Mouse (Mus musculus) embryonic stem cell, embryonic (primary cell): ENCODE measurements at regions not wholly inside any gene's neighbourhood (a gene's known extent, or its start where the extent isn't known, plus 50 kb on each side); places are given as distances from the start of the nearest gene placed in this dataset.

Source experiments
- CTCF ChIA-PET, 4 experiments: fragments of 300-600 bp in 2 of 4; fragments of 350-600 bp in 2 of 4; sonication (Branson Sonifier 250); formaldehyde crosslinking; loops; one replicate each; lab custom pipeline; 2022; ENCODE audit warnings: inconsistent platforms in 2 of 4; lab: Charles Lee
- POLR2A ChIA-PET, 4 experiments: fragments of 300-600 bp in 2 of 4; fragments of 350-600 bp in 2 of 4; sonication (Branson Sonifier 250); formaldehyde crosslinking; loops; one replicate each; lab custom pipeline; 2022; ENCODE audit warnings: antibody characterized with exemption in 4 of 4, inconsistent platforms in 1 of 4; lab: Charles Lee

GRCm38 (mm10) chr13:115494399-115494798 is 392.6 kb upstream of the Itga1 start:
- ChIA-PET POLR2A (interaction anchor here in 1 of 4 experiments (0.6 kb wide), 1 partner anchor 648 kb away, joined by 3 read pairs; no protein-coding TSS in a partner anchor), CTCF (no interaction called here)

- ChIA-PET POLR2A (no interaction called here), CTCF (no interaction called here)
Measured at GRCm38 (mm10) chr13:115475861-115476260, 374.1 kb upstream of the Itga1 start.

GRCm38 (mm10) chr13:115465689-115466088 is 363.9 kb upstream of the Itga1 start:
- POLR2A ChIA-PET: no interaction called here

GRCm38 (mm10) chr13:115451244-115451643 is 349.5 kb upstream of the Itga1 start:
- ChIA-PET CTCF (interaction anchor here in 3 of 4 experiments (0.6 to 1.1 kb wide), 4 partner anchors 10 to 1261 kb away, joined by 3 to 4 read pairs (median 3); no protein-coding TSS in a partner anchor), POLR2A (no interaction called here)

More at GRCm38 (mm10) chr13:115465689-115466088, 363.9 kb upstream of the Itga1 start:
- CTCF ChIA-PET: no interaction called here

GRCm38 (mm10) chr13:115427091-115428033 is 325.6 kb upstream of the Itga1 start:
- CTCF ChIA-PET: no interaction called here
- POLR2A ChIA-PET: no interaction called here

GRCm38 (mm10) chr13:115425610-115426562 is 324.1 kb upstream of the Itga1 start:
- ChIA-PET CTCF (no interaction called here), POLR2A (no interaction called here)

- ChIA-PET CTCF (no interaction called here), POLR2A (no interaction called here)
Measured at GRCm38 (mm10) chr13:115423761-115424160, 322.0 kb upstream of the Itga1 start.

- ChIA-PET CTCF (no interaction called here), POLR2A (no interaction called here)
Measured at GRCm38 (mm10) chr13:115421483-115421882, 319.7 kb upstream of the Itga1 start.

- CTCF ChIA-PET: interaction anchor here in 1 of 4 experiments (0.8 kb wide), 1 partner anchor 131 kb away, joined by 3 read pairs; no protein-coding TSS in a partner anchor
- POLR2A ChIA-PET: no interaction called here
Measured at GRCm38 (mm10) chr13:115417829-115418228, 316.1 kb upstream of the Itga1 start.

- ChIA-PET CTCF (no interaction called here), POLR2A (no interaction called here)
Measured at GRCm38 (mm10) chr13:115413721-115414531, 312.2 kb upstream of the Itga1 start.

GRCm38 (mm10) chr13:115405916-115406315 is 304.2 kb upstream of the Itga1 start:
- POLR2A ChIA-PET: no interaction called here
- CTCF ChIA-PET: no interaction called here

GRCm38 (mm10) chr13:115400706-115401215 is 299.0 kb upstream of the Itga1 start:
- CTCF ChIA-PET: no interaction called here
- POLR2A ChIA-PET: no interaction called here

GRCm38 (mm10) chr13:115379682-115380081 is 277.9 kb upstream of the Itga1 start:
- CTCF ChIA-PET: no interaction called here
- POLR2A ChIA-PET: no interaction called here

- POLR2A ChIA-PET: no interaction called here
- CTCF ChIA-PET: no interaction called here
Measured at GRCm38 (mm10) chr13:115376180-115376880, 274.6 kb upstream of the Itga1 start.

GRCm38 (mm10) chr13:115361457-115361856 is 259.7 kb upstream of the Itga1 start:
- ChIA-PET CTCF (interaction anchor here in 1 of 4 experiments (0.6 kb wide), 1 partner anchor 217 kb away, joined by 3 read pairs; no protein-coding TSS in a partner anchor), POLR2A (no interaction called here)

- POLR2A ChIA-PET: no interaction called here
- CTCF ChIA-PET: no interaction called here
Measured at GRCm38 (mm10) chr13:115347022-115347398, 245.2 kb upstream of the Itga1 start.

- ChIA-PET CTCF (no interaction called here), POLR2A (no interaction called here)
Measured at GRCm38 (mm10) chr13:115346115-115347021, 244.6 kb upstream of the Itga1 start.
